Mouse (Mus musculus) B cell, adult 62 days (primary cell): ENCODE data around the gene Sh3gl1. TPM values are rescaled to one million over a fixed set of nuclear protein-coding genes. Genes with fewer than 3 reads are reported as not detected.

Source experiments
- total RNA-seq: library from RNA; stranded (reverse); gene quantifications from 4 replicates; pipeline ENCODE4 v1.2.4, GENCODE M21; 2023

Sh3gl1 gene
- total RNA-seq = 90.4 to 97.0 TPM (median 94.7 TPM) in 4 replicates

DNA sequence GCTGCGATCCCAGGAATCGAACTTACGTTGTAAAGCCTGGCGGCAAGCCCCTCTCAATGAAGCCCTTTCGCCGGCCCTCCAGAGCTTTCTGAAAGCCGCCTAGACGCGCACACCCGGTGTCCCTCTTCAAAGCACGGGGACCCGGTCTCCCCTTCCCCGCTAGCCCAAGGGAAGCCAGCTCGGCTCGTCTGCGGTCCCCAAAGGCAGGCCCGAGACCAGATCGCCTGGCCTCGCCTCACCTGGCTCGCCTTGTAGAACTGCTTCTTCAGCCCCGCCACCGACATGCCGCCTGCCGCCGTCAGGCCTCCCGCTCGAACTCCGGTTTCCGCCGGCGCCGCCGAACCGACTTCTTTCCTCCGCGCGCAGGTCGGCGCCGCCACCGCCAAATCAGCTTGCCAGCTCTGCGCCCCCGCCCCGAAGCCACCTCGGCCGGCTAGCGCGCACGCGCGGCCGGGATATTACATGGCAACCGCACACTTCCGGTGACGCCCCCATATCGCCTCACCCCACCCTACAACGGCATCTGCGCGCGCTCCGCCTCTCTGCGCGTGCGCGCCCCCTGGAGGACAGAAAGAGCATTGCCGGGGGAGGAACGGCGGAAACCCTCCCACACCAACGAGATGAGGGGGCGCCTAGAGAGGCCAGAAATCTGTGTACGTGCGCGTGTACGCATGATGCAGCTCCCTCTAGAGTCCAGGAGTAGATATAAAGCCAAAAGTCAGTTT, at the start of gene Sh3gl1:
Gene Sh3gl1, minus strand, starts transcription at position 460 of the 725 bp plus-strand sequence.

DNA sequence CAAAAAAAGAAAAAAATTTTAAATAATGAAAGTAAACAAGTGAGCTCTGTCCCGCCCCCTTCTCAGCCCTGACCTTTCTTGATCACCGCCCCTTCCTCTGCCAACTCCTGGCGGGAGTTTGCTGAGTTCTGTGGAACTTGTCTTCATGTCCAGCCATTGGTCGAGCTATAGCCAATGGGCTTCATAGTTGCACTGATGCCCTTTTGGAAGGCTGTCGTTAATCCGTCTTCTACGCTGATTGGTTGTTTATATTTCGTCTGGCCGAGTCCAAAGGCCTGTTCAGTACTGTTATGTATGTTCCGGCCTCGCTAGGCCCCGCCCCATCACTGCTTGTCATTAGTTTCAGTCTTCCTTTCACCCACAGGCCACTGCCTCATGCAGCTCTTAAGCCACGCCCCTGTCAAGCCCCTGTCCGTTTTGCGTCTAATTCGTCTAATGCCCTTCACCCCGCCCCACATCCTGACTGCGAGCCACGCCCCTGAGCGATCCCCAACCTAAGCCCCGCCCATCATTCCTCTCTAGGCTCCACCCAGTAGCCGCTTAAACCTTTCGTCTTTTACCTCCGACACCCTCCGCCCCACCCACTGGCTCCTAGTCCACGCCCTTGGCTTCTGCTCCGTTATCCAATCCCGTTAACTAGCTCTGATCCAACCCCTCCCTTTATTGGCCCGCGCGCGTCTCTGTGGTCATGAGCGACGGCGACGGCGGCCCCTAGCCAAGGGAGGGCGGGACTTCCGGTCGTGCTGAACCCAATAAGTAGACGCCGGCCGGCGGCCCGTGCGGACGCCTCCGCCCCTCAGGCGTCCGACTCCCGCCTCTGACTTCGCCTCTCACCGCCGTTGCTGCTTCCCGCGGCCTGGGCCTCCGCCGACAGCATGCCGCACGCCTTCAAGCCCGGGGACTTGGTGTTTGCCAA, 42.7 kb upstream of the Sh3gl1 start, which contains the start of gene Hdgfl2:
Gene Hdgfl2, plus strand, starts transcription at position 755 of the 916 bp plus-strand sequence.

GRCm38 (mm10) chr17:56074827-56075208, 38.4 kb upstream of the Sh3gl1 start, which contains the start of gene Ubxn6:
TSS of gene Ubxn6 (minus strand) at chr17:56075028.

DNA sequence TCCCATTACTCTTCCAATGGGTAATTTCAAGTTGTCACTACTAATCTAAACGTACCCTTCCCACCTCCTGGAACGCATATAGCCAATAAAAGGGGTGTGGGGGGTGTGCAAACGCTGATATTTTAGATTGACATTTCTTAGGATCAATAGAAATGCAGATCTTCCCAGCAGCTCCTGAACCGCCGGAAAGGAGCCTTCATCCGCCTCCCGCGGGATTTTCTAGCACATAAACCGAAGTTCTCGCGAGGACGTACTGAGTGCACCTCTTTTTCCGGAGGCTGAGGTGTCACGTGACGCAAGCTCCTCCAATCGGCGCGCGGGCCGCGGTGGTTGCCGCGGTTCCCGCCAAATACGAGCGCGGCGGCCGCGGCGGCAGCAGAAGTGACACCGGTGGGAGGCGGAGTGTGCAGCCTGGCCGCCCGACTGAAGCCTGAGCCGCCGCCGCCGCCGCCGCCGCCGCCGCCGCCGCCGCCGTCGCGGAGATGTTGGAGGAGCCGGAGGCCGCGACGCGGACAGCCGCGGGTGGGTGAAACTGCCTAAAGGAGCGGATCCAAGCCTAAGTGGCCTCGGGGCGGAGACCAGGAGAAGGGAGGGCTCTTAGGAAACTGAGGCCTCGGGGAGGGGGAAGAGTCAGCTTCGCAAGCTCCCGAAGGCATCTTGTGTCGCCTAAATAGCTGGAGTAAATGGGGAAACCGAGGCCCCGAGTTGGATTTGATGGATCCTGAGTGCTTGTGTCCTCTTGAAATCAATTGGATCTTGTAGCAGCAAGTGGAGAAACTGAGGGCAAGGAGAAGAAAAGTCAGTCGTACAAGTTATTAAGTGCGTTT, 3.8 kb upstream of the Sh3gl1 start, which contains the start of gene Chaf1a:
Gene Chaf1a, plus strand, starts transcription at position 410 of the 827 bp plus-strand sequence.

GRCm38 (mm10) chr17:56005415-56006061, 30.9 kb downstream of the Sh3gl1 start, which contains the start of the genes Stap2 and Mpnd:
TSS of gene Stap2 (minus strand) at chr17:56005584.
TSS of gene Mpnd (plus strand) at chr17:56005711.

GRCm38 (mm10) chr17:55986030-55986961, 50.1 kb downstream of the Sh3gl1 start, which contains the start of gene Fsd1:
TSS of gene Fsd1 (plus strand) at chr17:55986509.

DNA sequence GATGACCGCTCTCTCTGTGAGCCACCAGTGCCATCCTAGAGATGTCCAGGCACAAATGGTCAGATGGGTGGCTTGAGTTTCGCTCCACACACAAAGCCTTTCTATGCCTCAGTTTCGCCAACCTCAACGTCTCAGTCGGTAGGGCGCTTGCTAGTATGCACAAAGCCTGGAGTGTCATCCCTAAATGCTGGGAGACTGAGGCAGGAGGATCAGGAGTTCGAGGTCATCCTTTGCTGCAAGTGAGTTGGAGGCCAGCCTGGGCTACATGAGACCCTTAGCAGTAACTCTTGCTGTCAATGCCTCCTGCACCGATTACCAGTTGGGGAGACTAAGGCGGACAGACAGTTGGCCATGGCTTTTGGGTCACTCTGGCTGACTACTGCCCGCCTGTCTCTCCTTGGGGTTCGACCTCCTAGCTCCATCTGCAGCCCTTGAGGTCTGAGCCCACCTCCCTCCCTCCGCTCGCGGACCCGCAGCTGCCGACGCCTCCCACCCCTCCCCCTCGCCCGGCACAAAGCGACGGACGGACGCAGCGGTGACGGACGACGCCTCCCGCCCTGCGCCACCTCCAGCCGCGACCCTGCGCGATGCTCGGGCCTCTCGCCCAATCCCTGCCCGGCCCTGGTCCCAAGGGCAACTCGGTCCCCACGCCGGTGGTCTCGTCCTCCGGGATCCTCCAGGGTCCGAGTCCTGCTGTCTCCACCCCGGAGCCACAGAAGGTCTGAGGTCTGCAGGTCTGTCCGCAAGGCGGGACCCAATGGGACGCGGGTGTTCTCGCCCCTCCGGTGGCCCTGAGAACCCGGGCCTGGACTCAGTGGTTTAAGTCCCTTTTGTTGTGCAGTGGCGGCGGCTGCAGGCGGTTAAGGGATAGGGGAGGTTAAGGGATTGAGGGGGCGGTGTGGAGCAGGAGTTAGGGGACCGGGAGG, 66.2 kb downstream of the Sh3gl1 start, which contains the start of gene Shd:
Gene Shd, plus strand, starts transcription at position 502 of the 926 bp plus-strand sequence.

Other genes with a start within 250 kb of the Sh3gl1 start
- gene Zfp119a, start 157.7 kb downstream of the Sh3gl1 start, total RNA-seq = 9.7 to 11.3 TPM (median 10.7 TPM) in 4 replicates
- 19.1 to 20.5 TPM (median 19.2 TPM) in 4 replicates for gene Zfp959, start 144.5 kb downstream of the Sh3gl1 start, total RNA-seq
- gene Zfp119b, start 87.1 kb downstream of the Sh3gl1 start, total RNA-seq = 3.3 to 6.1 TPM (median 5.2 TPM) in 4 replicates
- 14.2 to 17.7 TPM (median 15.5 TPM) in 4 replicates for gene Ebi3, start 84.0 kb downstream of the Sh3gl1 start, total RNA-seq
- 44.4 to 50.9 TPM (median 50.3 TPM) in 4 replicates for gene Yju2, start 77.5 kb downstream of the Sh3gl1 start, total RNA-seq
- gene Shd, start 66.2 kb downstream of the Sh3gl1 start, total RNA-seq = 0.81 to 2.9 TPM (median 1.8 TPM) in 4 replicates
- gene Fsd1, start 50.1 kb downstream of the Sh3gl1 start, total RNA-seq = not detected in 4 replicates
- gene Stap2, start 31.1 kb downstream of the Sh3gl1 start, total RNA-seq = 1.2 TPM in 1 of 4 replicates, not detected in the others
- 57.6 to 74.2 TPM (median 66.5 TPM) in 4 replicates for gene Mpnd, start 30.9 kb downstream of the Sh3gl1 start, total RNA-seq
- 2.7 to 4.1 TPM (median 3.2 TPM) in 4 replicates for gene Chaf1a, start 3.8 kb upstream of the Sh3gl1 start, total RNA-seq
- gene Ubxn6, start 38.4 kb upstream of the Sh3gl1 start, total RNA-seq = 65.9 to 73.7 TPM (median 71.6 TPM) in 4 replicates
- 105 to 126 TPM (median 115 TPM) in 4 replicates for gene Hdgfl2, start 43.0 kb upstream of the Sh3gl1 start, total RNA-seq
- not detected in 4 replicates for gene Plin4, start 73.2 kb upstream of the Sh3gl1 start, total RNA-seq
- gene Plin5, start 81.0 kb upstream of the Sh3gl1 start, total RNA-seq = not detected in 4 replicates
- not detected in 4 replicates for gene Lrg1, start 85.4 kb upstream of the Sh3gl1 start, total RNA-seq
- gene Sema6b, start 103.7 kb upstream of the Sh3gl1 start, total RNA-seq = 1.0 to 1.3 TPM (median 1.2 TPM) in 4 replicates
- 0.21 to 0.38 TPM (median 0.27 TPM) in 3 of 4 replicates, not detected in the other for gene Tnfaip8l1, start 125.8 kb upstream of the Sh3gl1 start, total RNA-seq
- 48.9 to 52.9 TPM (median 52.0 TPM) in 4 replicates for gene Mydgf, start 147.3 kb upstream of the Sh3gl1 start, total RNA-seq
- gene Dpp9, start 182.3 kb upstream of the Sh3gl1 start, total RNA-seq = 53.2 to 57.1 TPM (median 55.2 TPM) in 4 replicates
- gene Fem1a, start 220.2 kb upstream of the Sh3gl1 start, total RNA-seq = 26.9 to 30.0 TPM (median 29.8 TPM) in 4 replicates
- 21.6 to 25.3 TPM (median 23.4 TPM) in 4 replicates for gene Ticam1, start 240.2 kb upstream of the Sh3gl1 start, total RNA-seq